Mouse (Mus musculus) heart, postnatal 0 days (tissue): ENCODE data around the gene Rilp.

Experiments used
- CTCF ChIP-seq: IDR thresholded peaks from 2 replicates; pipeline ENCODE4 v1.5.1; 2016; ENCODE audit warnings: antibody characterized with exemption, control low read depth, low read depth
- EP300 ChIP-seq: IDR thresholded peaks from 2 replicates; pipeline ENCODE4 v1.6.1; 2016; ENCODE audit warnings: antibody characterized with exemption, low read depth

DNA sequence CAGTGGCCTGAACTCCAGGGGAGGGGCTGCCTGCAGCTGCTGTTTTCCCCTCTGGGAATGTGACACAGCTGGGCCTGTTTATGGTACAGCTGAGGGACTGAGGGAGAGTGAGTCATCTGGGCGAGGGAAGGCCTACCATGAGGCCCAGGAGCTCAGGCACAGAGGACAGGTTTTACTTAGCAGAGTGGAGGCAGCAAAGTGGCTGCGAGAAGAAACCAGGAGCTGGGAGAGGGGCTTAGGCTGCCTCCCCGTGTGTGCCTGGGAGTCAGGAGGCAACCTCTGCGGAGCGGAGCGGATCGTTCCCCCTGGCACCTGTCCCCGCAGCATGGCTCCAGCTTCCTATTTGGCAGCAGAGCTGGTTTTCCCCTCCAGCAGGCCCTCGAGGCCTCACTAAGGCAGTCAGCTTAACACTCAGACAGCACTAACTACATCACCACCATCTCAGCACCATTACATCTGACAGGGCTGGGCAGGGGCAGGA lies 42.1 kb downstream of the Rilp start:
- TF ChIP-seq CTCF (no peak), EP300 (no peak)
